Mouse (Mus musculus): ENCODE data around the gene Slc25a38. TPM values are rescaled to one million over a fixed set of nuclear protein-coding genes. Genes with fewer than 3 reads are reported as not detected.

Gene Slc25a38
- polyA plus RNA-seq (2015; fragmentation: Nextera tagmentation; extraction: Ambion mirVana) = 20.0 and 20.9 TPM in 2 replicates

- H3K4me3 ChIP-seq (ENCODE audit: low read depth, low read length) = peak within 1 kb of the TSS; percentile 79
- H3K27me3 ChIP-seq (replicated peaks; ENCODE audit: insufficient read depth, low read length) = no peaks in the 10 kb centered on the region
- DNase-seq (ENCODE audit: low spot score) = peak; percentile 97
- peak; percentile 98 for ATAC-seq
- H3K9me3 ChIP-seq (ENCODE audit: low read length) = no peaks in the 10 kb centered on the region
- peak within 1 kb of the TSS; percentile 74 for H3K9ac ChIP-seq (replicated peaks; ENCODE audit: low read depth)
- H3K4me2 ChIP-seq (replicated peaks; ENCODE audit: low read depth, low read length) = peak within 1 kb of the TSS; percentile 60
- WGBS = under 1% methylated on average over 58 of the region's 62 CpGs
- H3K36me3 ChIP-seq (ENCODE audit: insufficient read depth, low read length) = no peaks in the 10 kb centered on the region
- TF ChIP-seq CTCF (IDR thresholded peaks at IDR 0.05) (peak; percentile 83), EP300 (IDR thresholded peaks at IDR 0.05) (peak; percentile 21; the same call in 1 of the 2 replicates)
- H3K27ac ChIP-seq (ENCODE audit: low read length) = peak within 1 kb of the TSS; percentile 98
- no peaks in the 10 kb centered on the region for H3K4me1 ChIP-seq (ENCODE audit: insufficient read depth, low read depth, low read length)
These were observed at the start of gene Slc25a38 for GRCm38 (mm10) chr9:120110211-120111018. Gene Slc25a38, plus strand, starts transcription at chr9:120110374.

GRCm38 (mm10) chr9:120064317-120064716 is 45.9 kb upstream of the Slc25a38 start:
- no peaks in the 10 kb centered on the region for H3K4me1 ChIP-seq (ENCODE audit: insufficient read depth, low read depth, low read length)
- ATAC-seq = no peak
- no peak overlapping the region for H3K27ac ChIP-seq (ENCODE audit: low read length)
- TF ChIP-seq EP300 (IDR thresholded peaks at IDR 0.05) = no peak
- no peak for TF ChIP-seq CTCF (IDR thresholded peaks at IDR 0.05)
- no peaks in the 10 kb centered on the region for H3K9me3 ChIP-seq (ENCODE audit: low read length)
- WGBS = 63% methylated on average over 4 of the region's 4 CpGs
- no peak overlapping the region for H3K9ac ChIP-seq (replicated peaks; ENCODE audit: low read depth)
- H3K4me3 ChIP-seq (ENCODE audit: low read depth, low read length) = no peak overlapping the region
- DNase-seq (ENCODE audit: low spot score) = no peak
- no peaks in the 10 kb centered on the region for H3K27me3 ChIP-seq (replicated peaks; ENCODE audit: insufficient read depth, low read length)
- H3K4me2 ChIP-seq (replicated peaks; ENCODE audit: low read depth, low read length) = no peak overlapping the region
- no peaks in the 10 kb centered on the region for H3K36me3 ChIP-seq (ENCODE audit: insufficient read depth, low read length)

- no peak for TF ChIP-seq CTCF (IDR thresholded peaks at IDR 0.05)
- no peak for TF ChIP-seq EP300 (IDR thresholded peaks at IDR 0.05)
- WGBS = 56% methylated on average over 2 of the region's 2 CpGs
- Histone ChIP-seq H3K27me3 (replicated peaks; ENCODE audit: insufficient read depth, low read length) (no peaks in the 10 kb centered on the region), H3K27ac (ENCODE audit: low read length) (no peak overlapping the region), H3K9me3 (ENCODE audit: low read length) (no peaks in the 10 kb centered on the region), H3K4me1 (ENCODE audit: insufficient read depth, low read depth, low read length) (no peaks in the 10 kb centered on the region), H3K4me3 (ENCODE audit: low read depth, low read length) (no peak overlapping the region), H3K4me2 (replicated peaks; ENCODE audit: low read depth, low read length) (no peak overlapping the region), H3K9ac (replicated peaks; ENCODE audit: low read depth) (no peak overlapping the region), H3K36me3 (ENCODE audit: insufficient read depth, low read length) (no peaks in the 10 kb centered on the region)
- DNase-seq (ENCODE audit: low spot score) = no peak
- no peak for ATAC-seq
These were observed 42.6 kb upstream of the Slc25a38 start for GRCm38 (mm10) chr9:120067609-120068008.

- Histone ChIP-seq H3K4me1 (ENCODE audit: insufficient read depth, low read depth, low read length) (no peaks in the 10 kb centered on the region), H3K36me3 (ENCODE audit: insufficient read depth, low read length) (no peaks in the 10 kb centered on the region), H3K9me3 (ENCODE audit: low read length) (no peaks in the 10 kb centered on the region), H3K9ac (replicated peaks; ENCODE audit: low read depth) (no peak overlapping the region), H3K4me3 (ENCODE audit: low read depth, low read length) (no peak overlapping the region), H3K4me2 (replicated peaks; ENCODE audit: low read depth, low read length) (no peak overlapping the region), H3K27me3 (replicated peaks; ENCODE audit: insufficient read depth, low read length) (no peaks in the 10 kb centered on the region), H3K27ac (ENCODE audit: low read length) (no peak overlapping the region)
- WGBS = 49% methylated on average over 10 of the region's 10 CpGs
- no peak for ATAC-seq
- no peak for DNase-seq (ENCODE audit: low spot score)
- TF ChIP-seq CTCF (IDR thresholded peaks at IDR 0.05) = no peak
- TF ChIP-seq EP300 (IDR thresholded peaks at IDR 0.05) = no peak
These were observed 42.1 kb upstream of the Slc25a38 start for GRCm38 (mm10) chr9:120068047-120068446.

GRCm38 (mm10) chr9:120069779-120070178 is 40.4 kb upstream of the Slc25a38 start, which contains the start of gene Cx3cr1:
Gene Cx3cr1, minus strand, starts transcription at chr9:120069879.
- TF ChIP-seq EP300 (IDR thresholded peaks at IDR 0.05) = no peak
- no peak within 1 kb of the TSS for H3K4me3 ChIP-seq (ENCODE audit: low read depth, low read length)
- no peak within 1 kb of the TSS for H3K27ac ChIP-seq (ENCODE audit: low read length)

GRCm38 (mm10) chr9:120071251-120071650 is 38.9 kb upstream of the Slc25a38 start:
- 62% methylated on average over 2 of the region's 2 CpGs for WGBS
- Histone ChIP-seq H3K4me2 (replicated peaks; ENCODE audit: low read depth, low read length) (no peak overlapping the region), H3K27ac (ENCODE audit: low read length) (no peak overlapping the region), H3K9me3 (ENCODE audit: low read length) (no peaks in the 10 kb centered on the region), H3K36me3 (ENCODE audit: insufficient read depth, low read length) (no peaks in the 10 kb centered on the region), H3K4me3 (ENCODE audit: low read depth, low read length) (no peak overlapping the region), H3K27me3 (replicated peaks; ENCODE audit: insufficient read depth, low read length) (no peaks in the 10 kb centered on the region), H3K4me1 (ENCODE audit: insufficient read depth, low read depth, low read length) (no peaks in the 10 kb centered on the region), H3K9ac (replicated peaks; ENCODE audit: low read depth) (no peak overlapping the region)
- ATAC-seq (no peak), DNase-seq (ENCODE audit: low spot score) (no peak)
- no peak for TF ChIP-seq EP300 (IDR thresholded peaks at IDR 0.05)
- TF ChIP-seq CTCF (IDR thresholded peaks at IDR 0.05) = no peak

More at GRCm38 (mm10) chr9:120069779-120070178, 40.4 kb upstream of the Slc25a38 start, which contains the start of gene Cx3cr1:
- no peaks in the 10 kb centered on the region for H3K4me1 ChIP-seq (ENCODE audit: insufficient read depth, low read depth, low read length)
- no peaks in the 10 kb centered on the region for H3K9me3 ChIP-seq (ENCODE audit: low read length)
- DNase-seq (ENCODE audit: low spot score) (no peak), ATAC-seq (no peak)
- H3K27me3 ChIP-seq (replicated peaks; ENCODE audit: insufficient read depth, low read length) = no peaks in the 10 kb centered on the region
- no peak within 1 kb of the TSS for H3K4me2 ChIP-seq (replicated peaks; ENCODE audit: low read depth, low read length)
- no peak within 1 kb of the TSS for H3K9ac ChIP-seq (replicated peaks; ENCODE audit: low read depth)
- WGBS = 72% methylated on average over 11 of the region's 11 CpGs
- no peaks in the 10 kb centered on the region for H3K36me3 ChIP-seq (ENCODE audit: insufficient read depth, low read length)

All from lung, postnatal 0 days (tissue).